Mouse (Mus musculus) lung, adult 2 months (tissue): Measurements from ENCODE around the gene Xirp1.

Experiments
- CTCF ChIP-seq: fragments of 200-500 bp; IDR thresholded peaks from 2 replicates; pipeline ENCODE4 v1.5.1; 2011; ENCODE audit warnings: mild to moderate bottlenecking, low read length, control low read depth; ENCODE audit not compliant: insufficient read depth
- POLR2A ChIP-seq: fragments of 200-500 bp; IDR thresholded peaks from 2 replicates; pipeline ENCODE4 v1.6.1; 2011; ENCODE audit warnings: low read depth, mild to moderate bottlenecking, control low read depth, low read length, borderline replicate concordance; ENCODE audit errors: extremely low read depth

GRCm38 (mm10) chr9:119982241-119982811 is 41.1 kb downstream of the Xirp1 start:
- TF ChIP-seq CTCF, result peak; percentile 55
- peak; percentile 61; the same call in 1 of the 2 replicates for TF ChIP-seq POLR2A
